Mouse (Mus musculus) neural tube, embryonic 14.5 days (tissue): Measurements from ENCODE around the gene Bri3bp. TPM values are rescaled to one million over a fixed set of nuclear protein-coding genes. Genes with fewer than 3 reads are reported as not detected.

ENCODE experiments used
- ATAC-seq: fragments of 200-750 bp; cut with Nextera tagmentation; 2 replicates; pipeline ENCODE4 v1.8.0; 2017; ENCODE audit warnings: low read depth, mild to moderate bottlenecking, moderate TSS enrichment, moderate library complexity
- H3K27ac ChIP-seq: fragments of 300-500 bp; sonication (generic); 2 replicates; pipeline ENCODE4 v1.5.1; 2014; ENCODE audit warnings: low read depth, mild to moderate bottlenecking, control low read depth, low read length, moderate library complexity, mixed read lengths
- H3K27me3 ChIP-seq: fragments of 300-500 bp; sonication (generic); 2 replicates; pipeline ENCODE4 v1.6.1; 2014; ENCODE audit warnings: low read length; ENCODE audit not compliant: control insufficient read depth, insufficient read depth
- H3K36me3 ChIP-seq: fragments of 300-500 bp; sonication (generic); 2 replicates; pipeline ENCODE4 v1.6.1; 2014; ENCODE audit warnings: low read length, mixed read lengths; ENCODE audit not compliant: control insufficient read depth, insufficient read depth
- H3K4me1 ChIP-seq: fragments of 300-500 bp; sonication (generic); 2 replicates; pipeline ENCODE4 v1.6.1; 2014; ENCODE audit warnings: low read length; ENCODE audit not compliant: control insufficient read depth, insufficient read depth
- H3K4me2 ChIP-seq: fragments of 300-500 bp; sonication (generic); 2 replicates; pipeline ENCODE4 v1.6.1; 2014; ENCODE audit warnings: mild to moderate bottlenecking, low read depth, low read length, control low read depth
- H3K4me3 ChIP-seq: fragments of 300-500 bp; sonication (generic); 2 replicates; pipeline ENCODE4 v1.5.1; 2014; ENCODE audit warnings: low read depth, low read length, control low read depth, mixed read lengths
- H3K9ac ChIP-seq: fragments of 300-500 bp; sonication (generic); replicated peaks from 2 replicates; pipeline ENCODE4 v1.6.1; 2014; ENCODE audit warnings: low read depth, mild to moderate bottlenecking, control low read depth, low read length, mixed read lengths
- H3K9me3 ChIP-seq: fragments of 300-500 bp; sonication (generic); 2 replicates; pipeline ENCODE4 v1.6.1; 2016; ENCODE audit warnings: low read length; ENCODE audit not compliant: control insufficient read depth
- WGBS: fragments of 180-500 bp; shearing (Covaris S2); extraction: QIAGEN DNeasy Blood & Tissue Kit; methylation state at CpG from one replicate; pipeline ENCODE4 v1.1.7; 2014; 5-methylcytosine and 5-hydroxymethylcytosine counted together
- polyA plus RNA-seq: library from polyadenylated mRNA; unstranded; fragments of >200 nt; fragmentation: Nextera tagmentation; extraction: Ambion mirVana; gene quantifications from 2 replicates; pipeline ENCODE4 v1.2.1, GENCODE M21; 2014

The Bri3bp gene
- polyA plus RNA-seq, 1 experiment from 2014 or later = 40.5 TPM

DNA sequence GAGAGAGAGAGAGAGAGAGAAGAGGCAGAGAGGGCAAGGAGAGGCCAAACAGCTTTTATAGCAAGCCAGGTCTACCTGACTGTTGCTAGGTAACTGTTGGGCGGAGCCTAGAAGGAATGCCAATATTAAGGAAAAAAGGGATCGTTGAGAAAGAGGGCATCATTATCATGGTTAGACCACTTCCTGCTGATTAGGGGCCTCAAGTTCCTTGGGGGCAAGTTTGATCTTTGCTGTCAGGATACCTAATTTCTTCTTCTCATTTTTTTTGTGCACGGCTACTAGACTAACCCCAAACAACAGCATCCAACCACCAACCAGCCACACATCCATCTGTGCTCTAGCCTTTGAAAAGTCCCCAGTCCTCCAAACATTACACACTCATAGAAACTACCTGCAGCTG is 2.5 kb downstream of the Bri3bp start:
- Histone ChIP-seq H3K36me3 (no peaks in the 10 kb centered on the region), H3K27ac (no peak overlapping the region), H3K4me1 (peaks cover 15% of the 10 kb centered on the region), H3K9me3 (no peaks in the 10 kb centered on the region), H3K4me2 (no peak overlapping the region), H3K4me3 (no peak overlapping the region), H3K27me3 (no peaks in the 10 kb centered on the region), H3K9ac (no peak overlapping the region)
- no peak for ATAC-seq
- 84% methylated on average over 3 of the region's 3 CpGs for WGBS

DNA sequence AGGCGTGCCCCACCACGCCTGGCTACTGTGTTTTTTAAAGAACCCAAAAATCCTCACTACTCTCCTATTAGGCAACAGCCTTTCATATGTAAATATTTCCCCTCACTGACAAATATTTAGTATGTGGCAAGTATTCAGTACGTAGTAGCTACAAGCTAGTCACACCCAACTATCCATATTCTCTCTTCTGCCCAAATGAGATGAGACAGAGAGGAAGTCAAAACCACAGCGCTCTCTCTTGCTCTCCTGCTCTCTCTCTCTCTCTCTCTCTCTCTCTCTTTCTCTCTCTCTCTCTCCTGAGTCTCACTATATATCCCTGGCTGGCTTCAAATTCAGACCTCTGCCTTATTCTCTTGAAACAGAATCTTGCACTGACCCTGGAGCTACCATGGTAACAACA is 3.2 kb downstream of the Bri3bp start:
- Histone ChIP-seq H3K36me3 (no peaks in the 10 kb centered on the region), H3K27me3 (no peaks in the 10 kb centered on the region), H3K27ac (no peak overlapping the region), H3K4me1 (peaks cover 15% of the 10 kb centered on the region), H3K9ac (no peak overlapping the region), H3K9me3 (no peaks in the 10 kb centered on the region), H3K4me3 (no peak overlapping the region), H3K4me2 (no peak overlapping the region)
- no peak for ATAC-seq
- WGBS = 86% methylated on average over 4 of the region's 4 CpGs

DNA sequence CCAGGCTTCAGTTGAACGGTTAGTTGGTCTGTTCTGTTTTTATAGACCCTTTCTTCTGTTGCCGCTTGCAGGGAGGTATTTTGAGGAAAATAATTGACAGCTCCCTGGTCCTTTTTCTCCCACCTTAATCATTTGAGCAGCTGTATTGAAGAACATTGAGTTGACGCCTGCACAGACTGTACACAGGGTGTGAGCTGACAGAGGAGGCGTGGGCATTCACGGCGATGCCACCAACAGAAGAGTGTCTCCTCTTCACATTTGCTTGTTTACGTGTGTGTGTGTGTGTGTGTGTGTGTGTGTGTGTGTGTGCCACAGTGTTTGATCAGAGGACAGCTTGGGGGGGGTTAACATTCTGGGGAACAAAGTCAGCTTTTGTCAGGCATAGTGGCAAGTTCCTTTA is 5.0 kb downstream of the Bri3bp start:
- 69% methylated on average over 7 of the region's 7 CpGs for WGBS
- Histone ChIP-seq H3K36me3 (no peaks in the 10 kb centered on the region), H3K4me2 (no peak overlapping the region), H3K9ac (no peak overlapping the region), H3K9me3 (no peaks in the 10 kb centered on the region), H3K27ac (no peak overlapping the region), H3K27me3 (no peaks in the 10 kb centered on the region), H3K4me3 (no peak overlapping the region), H3K4me1 (peaks cover 10% of the 10 kb centered on the region)
- ATAC-seq = no peak

DNA sequence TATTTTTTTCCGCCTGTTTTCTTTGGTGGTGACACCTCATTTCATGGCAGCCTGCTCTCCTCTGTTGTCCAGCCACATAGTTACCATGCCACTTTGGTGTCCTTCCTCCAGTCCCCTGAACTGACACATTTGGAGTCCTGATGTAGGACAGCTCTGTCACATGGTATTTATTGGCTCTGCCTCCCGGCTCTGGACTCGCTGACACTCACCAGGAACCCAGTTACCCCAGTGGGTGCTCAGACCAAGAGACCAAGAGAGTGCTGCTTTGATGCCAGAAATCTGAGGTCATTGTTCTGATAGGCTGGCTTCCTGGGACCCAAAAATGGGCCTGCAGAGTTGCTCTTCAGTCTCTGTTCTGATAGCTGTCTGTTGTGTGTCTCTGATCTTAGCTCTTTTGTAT is 6.7 kb downstream of the Bri3bp start:
- Histone ChIP-seq H3K4me2 (no peak overlapping the region), H3K4me1 (peaks cover under 1% of the 10 kb centered on the region; the same call in 1 of the 2 replicates), H3K4me3 (no peak overlapping the region), H3K27me3 (no peaks in the 10 kb centered on the region), H3K36me3 (peaks cover 4% of the 10 kb centered on the region; the same call in 1 of the 2 replicates), H3K9ac (no peak overlapping the region), H3K9me3 (no peaks in the 10 kb centered on the region), H3K27ac (no peak overlapping the region)
- ATAC-seq = no peak
- 75% methylated on average over 3 of the region's 3 CpGs for WGBS

DNA sequence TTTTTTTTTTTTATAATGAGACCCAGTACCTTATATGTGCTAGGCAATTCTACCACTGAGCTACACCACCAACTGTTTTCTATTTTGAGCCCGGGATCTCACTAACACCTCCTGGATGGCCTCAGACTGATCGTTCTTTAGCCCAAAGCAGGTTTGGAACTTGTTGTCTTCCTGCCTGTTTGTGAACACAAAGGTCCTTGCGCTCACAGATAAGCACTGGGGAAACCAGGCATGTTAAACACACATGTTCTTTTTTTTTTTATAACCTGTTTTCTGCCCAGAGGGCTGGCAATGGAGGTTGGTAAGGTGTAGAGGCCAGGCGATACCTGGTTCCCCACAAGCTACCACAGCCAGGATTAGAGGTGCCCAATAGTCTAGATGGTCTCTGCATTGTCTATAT is 7.3 kb downstream of the Bri3bp start:
- no peak overlapping the region for H3K9ac ChIP-seq
- no peak for ATAC-seq
- no peaks in the 10 kb centered on the region for H3K9me3 ChIP-seq
- 97% methylated on average over 4 of the region's 4 CpGs for WGBS
- peaks cover 4% of the 10 kb centered on the region; the same call in 1 of the 2 replicates for H3K36me3 ChIP-seq
- no peaks in the 10 kb centered on the region for H3K4me1 ChIP-seq
- no peak overlapping the region for H3K4me3 ChIP-seq
- no peak overlapping the region for H3K27ac ChIP-seq
- H3K27me3 ChIP-seq = no peaks in the 10 kb centered on the region
- no peak overlapping the region for H3K4me2 ChIP-seq

DNA sequence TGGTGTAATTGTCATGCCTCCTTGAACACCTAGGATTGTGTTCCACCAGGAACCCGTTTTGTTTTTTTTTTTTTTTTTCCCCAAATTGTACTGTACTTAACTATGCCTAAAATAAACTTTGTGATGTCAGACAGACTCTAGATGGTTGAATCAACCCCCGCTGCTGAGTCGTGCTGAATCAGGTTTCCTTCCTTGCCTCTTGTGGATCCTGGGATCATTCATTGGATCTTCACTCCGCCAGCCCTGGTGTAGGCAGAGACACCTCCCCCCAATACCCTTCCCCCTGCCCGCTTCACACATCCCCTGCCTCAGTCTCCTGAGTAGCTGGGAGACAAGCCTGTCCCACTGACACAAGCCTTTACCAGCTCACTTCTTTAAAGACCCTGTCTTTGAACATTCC is 7.9 kb downstream of the Bri3bp start:
- ATAC-seq = no peak
- Histone ChIP-seq H3K36me3 (peaks cover 6% of the 10 kb centered on the region; the same call in 1 of the 2 replicates), H3K9me3 (no peaks in the 10 kb centered on the region), H3K9ac (no peak overlapping the region), H3K4me2 (no peak overlapping the region), H3K27ac (no peak overlapping the region), H3K4me1 (no peaks in the 10 kb centered on the region), H3K4me3 (no peak overlapping the region), H3K27me3 (no peaks in the 10 kb centered on the region)
- WGBS = 86% methylated on average over 5 of the region's 5 CpGs

DNA sequence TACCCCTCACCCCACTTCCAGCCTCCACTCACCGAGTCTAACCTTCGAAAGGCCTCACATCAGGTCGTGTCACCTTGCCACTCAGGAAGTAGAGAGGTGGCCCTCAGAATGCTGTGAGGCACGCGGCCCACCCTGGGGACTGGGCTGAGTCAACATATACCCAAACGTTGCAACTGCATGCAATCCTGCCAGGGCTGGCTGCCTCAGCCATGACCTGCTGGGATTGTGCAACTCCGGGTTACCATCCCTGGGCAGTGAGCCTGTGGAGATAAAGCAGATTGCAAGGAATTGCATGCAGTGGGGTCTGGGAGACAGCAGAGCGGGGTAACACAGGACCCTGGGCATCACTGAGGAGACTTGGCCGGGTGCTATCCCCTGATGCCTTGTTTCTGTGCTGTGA is 11.2 kb downstream of the Bri3bp start:
- ATAC-seq = no peak
- Histone ChIP-seq H3K9ac (no peak overlapping the region), H3K9me3 (no peaks in the 10 kb centered on the region), H3K4me3 (no peak overlapping the region), H3K36me3 (peaks cover 10% of the 10 kb centered on the region; the same call in 1 of the 2 replicates), H3K27ac (no peak overlapping the region), H3K4me1 (no peaks in the 10 kb centered on the region), H3K27me3 (no peaks in the 10 kb centered on the region), H3K4me2 (no peak overlapping the region)
- 92% methylated on average over 9 of the region's 9 CpGs for WGBS

DNA sequence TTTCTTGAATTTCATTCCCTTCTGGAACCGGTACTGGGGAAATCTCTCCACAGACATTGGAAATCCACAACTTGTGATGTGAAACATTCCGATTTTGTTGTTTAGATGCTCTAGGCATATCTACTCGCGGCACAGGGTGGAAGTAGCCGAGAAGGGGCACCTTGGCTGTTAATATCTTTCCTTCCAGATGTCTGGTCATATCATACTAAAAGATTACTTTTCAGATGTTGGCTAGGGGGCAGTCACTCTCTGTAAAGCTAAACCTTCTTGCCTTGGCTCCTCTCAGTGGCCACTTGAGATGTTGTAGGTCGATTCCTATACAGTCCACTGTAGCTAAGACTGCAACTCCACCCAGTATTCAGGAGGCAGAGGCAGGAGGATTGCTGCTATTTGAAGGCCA is 14.7 kb downstream of the Bri3bp start:
- no peak overlapping the region for H3K4me2 ChIP-seq
- WGBS = 94% methylated on average over 6 of the region's 6 CpGs
- peaks cover 10% of the 10 kb centered on the region; the same call in 1 of the 2 replicates for H3K36me3 ChIP-seq
- no peak overlapping the region for H3K9ac ChIP-seq
- no peaks in the 10 kb centered on the region for H3K27me3 ChIP-seq
- no peaks in the 10 kb centered on the region for H3K9me3 ChIP-seq
- H3K27ac ChIP-seq = no peak overlapping the region
- no peak for ATAC-seq
- no peaks in the 10 kb centered on the region for H3K4me1 ChIP-seq
- H3K4me3 ChIP-seq = no peak overlapping the region

DNA sequence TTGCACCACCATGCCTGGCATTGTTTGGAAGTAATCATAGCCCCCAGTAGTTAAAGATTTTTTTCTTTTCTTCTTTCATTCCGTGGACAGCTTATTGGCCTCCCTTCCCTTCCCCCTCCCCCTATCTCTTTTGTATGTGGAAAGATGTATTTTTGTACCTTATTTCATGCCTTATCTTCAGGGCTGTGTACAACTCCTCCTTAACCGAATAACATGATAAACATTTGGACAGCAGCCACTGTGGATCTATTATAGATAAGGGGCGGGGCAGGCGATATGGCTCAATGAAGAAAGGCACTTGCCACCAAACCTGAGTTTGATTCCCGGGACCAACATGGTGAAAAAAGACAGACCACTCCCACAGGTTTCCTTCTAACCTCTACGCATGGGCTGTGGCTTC is 16.2 kb downstream of the Bri3bp start:
- 95% methylated on average over 6 of the region's 6 CpGs for WGBS
- H3K4me2 ChIP-seq = no peak overlapping the region
- H3K27me3 ChIP-seq = no peaks in the 10 kb centered on the region
- ATAC-seq = no peak
- no peaks in the 10 kb centered on the region for H3K9me3 ChIP-seq
- H3K9ac ChIP-seq = no peak overlapping the region
- peaks cover 9% of the 10 kb centered on the region; the same call in 1 of the 2 replicates for H3K36me3 ChIP-seq
- H3K4me1 ChIP-seq = no peaks in the 10 kb centered on the region
- H3K27ac ChIP-seq = no peak overlapping the region
- no peak overlapping the region for H3K4me3 ChIP-seq

DNA sequence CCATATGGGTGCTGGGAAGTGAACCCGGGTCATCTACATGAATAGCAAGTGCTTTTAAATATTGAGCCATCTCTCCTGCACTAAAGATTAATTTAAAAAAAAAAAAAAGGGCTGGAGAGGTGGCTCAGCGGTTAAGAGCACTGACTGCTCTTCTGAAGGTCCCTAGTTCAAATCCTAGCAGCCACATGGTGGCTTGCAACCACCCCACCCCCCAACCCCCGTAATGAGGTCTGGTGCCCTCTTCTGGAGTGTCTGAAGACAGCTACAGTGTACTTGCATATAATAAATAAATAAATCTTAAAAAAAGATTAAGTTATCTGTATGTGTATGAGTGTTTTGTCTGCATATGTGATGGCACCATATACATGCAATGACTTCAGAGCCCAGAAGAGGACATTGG is 19.2 kb downstream of the Bri3bp start:
- no peak for ATAC-seq
- WGBS = 85% methylated on average over 3 of the region's 3 CpGs
- Histone ChIP-seq H3K9me3 (no peaks in the 10 kb centered on the region), H3K4me3 (no peak overlapping the region), H3K4me2 (no peak overlapping the region), H3K27me3 (no peaks in the 10 kb centered on the region), H3K4me1 (no peaks in the 10 kb centered on the region), H3K9ac (no peak overlapping the region), H3K27ac (no peak overlapping the region), H3K36me3 (no peaks in the 10 kb centered on the region)
